Mouse (Mus musculus): ENCODE results near the gene Igfbp7. TPM values are rescaled to one million over a fixed set of nuclear protein-coding genes. Genes with fewer than 3 reads are reported as not detected.

Igfbp7 gene
- total and polyA plus RNA-seq, 3 experiments, result not detected

DNA sequence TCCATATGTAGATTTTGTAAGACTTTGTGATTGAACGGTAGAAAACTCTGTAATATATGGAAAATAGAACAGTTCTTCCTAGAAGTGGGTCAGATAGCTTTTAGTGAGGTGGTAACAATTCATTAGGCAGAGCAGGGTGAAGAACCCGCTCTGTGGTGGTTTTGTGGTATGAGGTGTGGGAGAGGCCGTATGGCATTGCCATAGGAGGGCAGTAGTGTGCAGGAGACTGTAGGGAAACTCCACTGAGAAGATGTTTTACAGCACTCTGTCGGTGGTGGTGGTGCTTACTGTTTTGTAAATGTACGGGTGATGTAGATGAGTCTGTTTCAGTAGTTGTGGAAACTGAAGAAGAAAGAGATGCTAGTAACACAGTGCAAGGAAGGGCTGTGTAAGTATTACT lies 77.7 kb downstream of the Igfbp7 start:
- ATAC-seq (ENCODE audit: extremely low read depth, insufficient number of reproducible peaks, low FRiP score, poor library complexity, severe bottlenecking), result no peak
- Histone ChIP-seq H3K27me3 (ENCODE audit: insufficient read depth, low read length) (no peaks in the 10 kb centered on the region), H3K4me3 (ENCODE audit: low read depth, low read length) (no peak overlapping the region), H3K36me3 (replicated peaks) (peaks cover 87% of the 10 kb centered on the region), H3K4me1 (ENCODE audit: insufficient read depth, low read depth, low read length) (no peaks in the 10 kb centered on the region), H3K9me3 (replicated peaks) (no peaks in the 10 kb centered on the region)
- no peak for DNase-seq (ENCODE audit: low spot score)
- TF ChIP-seq CTCF (IDR thresholded peaks at IDR 0.05; ENCODE audit: low read depth, low read length) (no peak), POLR2AphosphoS5 (IDR thresholded peaks at IDR 0.05; ENCODE audit: insufficient replicate concordance, low read depth, low read length) (no peak), GATA1 (IDR thresholded peaks at IDR 0.05; ENCODE audit: borderline replicate concordance, low read length) (no peak), GATA2 (IDR thresholded peaks at IDR 0.05; ENCODE audit: borderline replicate concordance, low read depth, low read length) (no peak), TAL1 (conservative IDR thresholded peaks at IDR 0.05; ENCODE audit: low read depth, low read length) (no peak)

DNA sequence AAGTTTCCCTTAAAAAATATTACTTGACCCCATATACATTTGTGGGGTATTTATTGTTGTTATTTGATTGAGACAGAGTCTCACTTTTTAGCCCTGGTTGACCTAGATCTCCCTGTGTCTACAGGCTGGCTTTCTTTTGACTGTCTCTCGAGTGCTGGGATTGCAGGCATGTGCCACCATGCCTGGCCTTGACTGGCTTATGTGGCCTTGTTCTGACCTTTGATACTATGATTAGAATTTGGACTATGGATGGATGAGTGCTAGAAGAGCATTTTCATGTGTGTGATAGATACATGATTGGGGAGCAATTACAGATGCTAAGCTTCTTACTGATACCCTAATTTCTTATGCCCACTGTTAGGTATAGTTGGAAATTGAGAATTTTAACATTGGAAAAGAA lies 82.9 kb downstream of the Igfbp7 start:
- H3K4me3 ChIP-seq (ENCODE audit: low read depth, low read length), result no peak overlapping the region
- DNase-seq (ENCODE audit: low spot score) (no peak), ATAC-seq (ENCODE audit: extremely low read depth, insufficient number of reproducible peaks, low FRiP score, poor library complexity, severe bottlenecking) (no peak)
- TF ChIP-seq GATA1 (IDR thresholded peaks at IDR 0.05; ENCODE audit: borderline replicate concordance, low read length), result no peak
- no peak for TF ChIP-seq TAL1 (conservative IDR thresholded peaks at IDR 0.05; ENCODE audit: low read depth, low read length)
- TF ChIP-seq POLR2AphosphoS5 (IDR thresholded peaks at IDR 0.05; ENCODE audit: insufficient replicate concordance, low read depth, low read length), result no peak
- TF ChIP-seq GATA2 (IDR thresholded peaks at IDR 0.05; ENCODE audit: borderline replicate concordance, low read depth, low read length), result no peak
- TF ChIP-seq CTCF (IDR thresholded peaks at IDR 0.05; ENCODE audit: low read depth, low read length), result no peak
- peaks cover 95% of the 10 kb centered on the region for H3K36me3 ChIP-seq (replicated peaks)
- no peaks in the 10 kb centered on the region for H3K9me3 ChIP-seq (replicated peaks)
- H3K4me1 ChIP-seq (ENCODE audit: insufficient read depth, low read depth, low read length), result no peaks in the 10 kb centered on the region
- H3K27me3 ChIP-seq (ENCODE audit: insufficient read depth, low read length), result no peaks in the 10 kb centered on the region

DNA sequence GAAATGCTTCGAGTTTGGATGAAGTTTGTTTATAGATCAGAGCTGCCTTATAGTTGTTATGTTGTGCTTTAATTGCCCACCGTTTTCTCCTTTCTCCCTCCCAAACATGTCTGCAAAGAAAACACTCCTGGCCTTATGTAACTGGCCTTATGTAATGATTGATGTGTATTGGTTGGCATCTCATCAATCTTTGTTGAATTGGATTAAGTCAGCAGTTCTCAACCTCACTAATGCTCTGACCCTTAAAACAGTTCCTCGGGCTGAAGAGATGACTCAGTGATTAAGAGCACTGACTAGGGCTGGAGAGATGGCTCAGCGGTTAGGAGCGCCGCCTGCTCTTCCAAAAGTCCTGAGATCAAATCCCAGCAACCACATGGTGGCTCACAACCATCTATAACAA lies 92.9 kb downstream of the Igfbp7 start:
- peaks cover 13% of the 10 kb centered on the region for H3K4me1 ChIP-seq (ENCODE audit: insufficient read depth, low read depth, low read length)
- H3K9me3 ChIP-seq (replicated peaks), result no peaks in the 10 kb centered on the region
- ATAC-seq (ENCODE audit: extremely low read depth, insufficient number of reproducible peaks, low FRiP score, poor library complexity, severe bottlenecking), result no peak
- H3K27me3 ChIP-seq (ENCODE audit: insufficient read depth, low read length), result no peaks in the 10 kb centered on the region
- TF ChIP-seq TAL1 (conservative IDR thresholded peaks at IDR 0.05; ENCODE audit: low read depth, low read length) (no peak), CTCF (IDR thresholded peaks at IDR 0.05; ENCODE audit: low read depth, low read length) (no peak), GATA2 (IDR thresholded peaks at IDR 0.05; ENCODE audit: borderline replicate concordance, low read depth, low read length) (no peak), POLR2AphosphoS5 (IDR thresholded peaks at IDR 0.05; ENCODE audit: insufficient replicate concordance, low read depth, low read length) (no peak), GATA1 (IDR thresholded peaks at IDR 0.05; ENCODE audit: borderline replicate concordance, low read length) (no peak)
- no peak overlapping the region for H3K4me3 ChIP-seq (ENCODE audit: low read depth, low read length)
- DNase-seq (ENCODE audit: low spot score), result no peak
- H3K36me3 ChIP-seq (replicated peaks), result peaks cover 71% of the 10 kb centered on the region

DNA sequence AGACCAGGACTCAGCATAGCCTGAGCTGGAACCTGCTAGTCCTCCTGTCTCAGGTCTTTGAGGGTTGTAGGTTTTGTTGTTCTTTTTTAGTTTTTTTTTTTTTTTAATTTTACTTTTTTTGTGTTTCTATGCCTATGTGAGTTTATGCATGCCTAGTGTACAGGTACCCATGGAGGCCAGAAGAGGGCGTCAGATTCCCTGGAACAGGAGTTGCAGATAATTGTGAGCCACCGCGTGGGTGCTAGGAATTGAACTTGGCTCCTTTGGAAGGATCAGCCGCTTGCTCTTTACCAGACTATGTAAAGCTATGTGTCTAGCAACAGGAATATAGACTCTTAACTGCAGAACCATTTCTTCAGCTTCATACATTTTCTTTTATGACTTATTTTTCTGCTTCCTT lies 93.6 kb downstream of the Igfbp7 start:
- TF ChIP-seq TAL1 (conservative IDR thresholded peaks at IDR 0.05; ENCODE audit: low read depth, low read length) (no peak), GATA2 (IDR thresholded peaks at IDR 0.05; ENCODE audit: borderline replicate concordance, low read depth, low read length) (no peak), GATA1 (IDR thresholded peaks at IDR 0.05; ENCODE audit: borderline replicate concordance, low read length) (no peak)
- no peaks in the 10 kb centered on the region for H3K9me3 ChIP-seq (replicated peaks)
- DNase-seq (ENCODE audit: low spot score) (no peak), ATAC-seq (ENCODE audit: extremely low read depth, insufficient number of reproducible peaks, low FRiP score, poor library complexity, severe bottlenecking) (no peak)
- no peak overlapping the region for H3K4me3 ChIP-seq (ENCODE audit: low read depth, low read length)
- H3K27me3 ChIP-seq (ENCODE audit: insufficient read depth, low read length), result no peaks in the 10 kb centered on the region
- H3K36me3 ChIP-seq (replicated peaks), result peaks cover 65% of the 10 kb centered on the region
- peaks cover 16% of the 10 kb centered on the region for H3K4me1 ChIP-seq (ENCODE audit: insufficient read depth, low read depth, low read length)

DNA sequence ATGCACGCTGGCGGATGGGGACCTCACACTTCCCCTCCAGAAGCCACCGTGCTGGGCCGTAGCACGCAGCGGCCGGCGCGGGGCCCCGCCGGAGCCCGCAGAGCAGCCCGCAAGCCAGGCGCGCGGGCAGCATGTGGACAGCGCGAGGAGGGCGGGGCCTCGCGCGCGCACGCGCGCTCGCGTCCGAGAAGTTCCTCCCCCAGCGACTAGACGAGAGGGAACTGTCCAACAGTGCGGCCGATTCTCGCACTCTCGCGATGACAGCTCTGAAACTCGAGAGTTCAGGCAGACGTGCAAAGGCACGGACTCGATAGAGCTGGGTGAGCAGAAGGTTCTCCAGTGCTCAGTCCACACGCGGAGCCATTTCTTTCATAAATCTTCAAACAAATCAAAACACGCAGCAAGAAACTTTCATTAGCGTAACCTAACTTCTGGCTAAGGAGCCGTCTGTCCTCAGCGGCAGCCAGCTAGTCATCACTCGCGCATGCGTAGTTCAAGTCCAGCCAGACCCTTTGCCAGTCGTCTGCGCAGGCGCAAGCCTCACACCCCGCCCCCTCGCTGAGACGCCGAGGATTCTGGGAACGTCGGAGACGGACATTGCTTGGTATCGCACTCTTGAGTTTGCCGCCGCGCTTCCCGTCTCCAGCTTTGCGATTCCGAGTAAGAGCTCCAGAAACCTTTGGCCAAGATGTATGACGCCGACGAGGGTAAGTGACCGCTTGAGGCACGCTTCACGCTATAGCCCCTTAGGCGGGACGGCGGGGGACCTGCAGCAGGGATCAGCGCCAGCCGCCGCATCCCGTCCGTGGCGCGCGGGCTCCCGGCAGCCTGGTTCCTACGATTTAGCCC lies 97.7 kb downstream of the Igfbp7 start, which contains the start of the genes Noa1 and Polr2b:
Gene Noa1 (minus strand): TSS at position 161 of the 849 bp plus-strand sequence.
Gene Polr2b (plus strand): TSS at position 224 of the 849 bp plus-strand sequence.
- Histone ChIP-seq H3K36me3 (replicated peaks) (peaks cover 58% of the 10 kb centered on the region), H3K27me3 (ENCODE audit: insufficient read depth, low read length) (no peaks in the 10 kb centered on the region), H3K9me3 (replicated peaks) (no peaks in the 10 kb centered on the region), H3K4me3 (ENCODE audit: low read depth, low read length) (peak within 1 kb of the TSS; percentile 98), H3K4me1 (ENCODE audit: insufficient read depth, low read depth, low read length) (peaks cover 35% of the 10 kb centered on the region)
- DNase-seq (ENCODE audit: low spot score) (peak; percentile 89), ATAC-seq (ENCODE audit: extremely low read depth, insufficient number of reproducible peaks, low FRiP score, poor library complexity, severe bottlenecking) (peak; percentile 82)
- TF ChIP-seq GATA2 (IDR thresholded peaks at IDR 0.05; ENCODE audit: borderline replicate concordance, low read depth, low read length) (no peak), GATA1 (IDR thresholded peaks at IDR 0.05; ENCODE audit: borderline replicate concordance, low read length) (no peak), CTCF (IDR thresholded peaks at IDR 0.05; ENCODE audit: low read depth, low read length) (no peak), TAL1 (conservative IDR thresholded peaks at IDR 0.05; ENCODE audit: low read depth, low read length) (no peak), POLR2AphosphoS5 (IDR thresholded peaks at IDR 0.05; ENCODE audit: insufficient replicate concordance, low read depth, low read length) (no peak)

DNA sequence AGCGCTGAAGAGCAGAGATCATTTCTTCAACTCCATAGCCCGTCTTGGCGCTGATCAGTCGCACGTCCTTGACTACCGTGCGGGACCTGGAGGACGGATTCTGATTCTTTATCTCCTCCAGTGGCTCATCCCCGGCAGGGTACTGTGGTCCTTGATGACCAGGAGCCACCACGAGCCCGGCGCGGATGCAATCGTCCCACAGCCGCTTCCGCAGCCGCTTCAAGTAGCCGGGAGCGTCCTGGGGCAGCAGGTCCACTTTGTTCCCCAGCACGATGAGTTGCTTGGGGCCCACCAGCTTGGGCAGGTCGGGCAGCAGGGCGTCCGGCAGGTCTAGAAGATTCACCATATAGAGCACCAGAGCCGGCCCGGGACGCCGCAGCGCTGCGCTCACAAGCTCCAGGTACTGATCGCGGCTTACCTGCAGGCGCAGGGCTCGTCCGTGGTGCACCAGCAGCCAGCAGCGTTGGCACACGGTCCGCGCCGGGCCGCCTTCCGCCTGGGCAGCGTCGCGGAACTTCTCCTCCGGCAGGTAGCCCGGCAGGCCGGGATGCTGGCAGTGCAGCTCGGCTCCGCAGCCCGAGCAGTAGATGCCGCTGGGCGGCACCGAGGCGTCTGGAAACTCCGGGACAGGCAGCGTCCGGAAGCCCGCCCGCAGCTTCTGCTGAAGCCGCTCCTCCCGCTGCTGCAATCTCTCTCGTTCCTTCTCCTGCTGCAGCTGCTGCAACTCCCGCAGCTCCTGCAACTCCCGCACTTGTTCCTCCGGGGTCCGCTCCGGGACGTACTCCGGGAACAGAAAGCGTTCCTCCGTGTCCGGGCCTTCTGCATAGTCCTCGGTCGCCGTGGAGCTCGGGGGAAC lies 98.6 kb downstream of the Igfbp7 start:
- DNase-seq (ENCODE audit: low spot score) (peak; percentile 48), ATAC-seq (ENCODE audit: extremely low read depth, insufficient number of reproducible peaks, low FRiP score, poor library complexity, severe bottlenecking) (no peak)
- peaks cover 38% of the 10 kb centered on the region for H3K4me1 ChIP-seq (ENCODE audit: insufficient read depth, low read depth, low read length)
- H3K36me3 ChIP-seq (replicated peaks), result peaks cover 60% of the 10 kb centered on the region
- no peaks in the 10 kb centered on the region for H3K27me3 ChIP-seq (ENCODE audit: insufficient read depth, low read length)
- H3K9me3 ChIP-seq (replicated peaks), result no peaks in the 10 kb centered on the region
- no peak for TF ChIP-seq GATA1 (IDR thresholded peaks at IDR 0.05; ENCODE audit: borderline replicate concordance, low read length)
- TF ChIP-seq GATA2 (IDR thresholded peaks at IDR 0.05; ENCODE audit: borderline replicate concordance, low read depth, low read length), result no peak
- no peak for TF ChIP-seq POLR2AphosphoS5 (IDR thresholded peaks at IDR 0.05; ENCODE audit: insufficient replicate concordance, low read depth, low read length)
- no peak for TF ChIP-seq CTCF (IDR thresholded peaks at IDR 0.05; ENCODE audit: low read depth, low read length)
- TF ChIP-seq TAL1 (conservative IDR thresholded peaks at IDR 0.05; ENCODE audit: low read depth, low read length), result no peak
- H3K4me3 ChIP-seq (ENCODE audit: low read depth, low read length), result peak overlapping the region; percentile 98
